Mouse (Mus musculus): ENCODE measurements at regions not wholly inside any gene's neighbourhood (a gene's known extent, or its start where the extent isn't known, plus 50 kb on each side); places are given as distances from the start of the nearest gene placed in this dataset.

DNA sequence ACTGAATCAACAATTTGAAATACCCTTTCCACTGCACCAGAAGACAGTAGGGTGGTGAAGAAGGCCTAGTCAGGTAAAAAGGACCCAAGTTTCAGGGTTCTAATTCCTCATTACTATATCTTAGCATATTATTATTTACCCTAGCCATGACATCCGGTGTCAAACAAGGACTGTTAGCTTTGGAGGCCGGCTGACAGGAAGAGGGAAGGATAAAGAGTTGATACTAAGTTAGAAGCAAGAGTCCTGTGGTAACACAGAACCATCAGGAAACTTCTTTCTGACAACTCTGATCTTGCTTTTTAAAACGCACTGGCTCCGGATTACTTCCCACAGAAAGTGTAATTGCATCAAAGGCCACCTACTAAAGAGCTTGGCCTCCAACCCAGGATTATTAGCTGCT lies 230.6 kb upstream of the Adgrl2 start:
- DNase-seq (ENCODE audit: low read depth): no peak

- DNase-seq (ENCODE audit: low read depth): no peak
Measured at GRCm38 (mm10) chr3:149220304-149220951, 230.1 kb upstream of the Adgrl2 start.

DNA sequence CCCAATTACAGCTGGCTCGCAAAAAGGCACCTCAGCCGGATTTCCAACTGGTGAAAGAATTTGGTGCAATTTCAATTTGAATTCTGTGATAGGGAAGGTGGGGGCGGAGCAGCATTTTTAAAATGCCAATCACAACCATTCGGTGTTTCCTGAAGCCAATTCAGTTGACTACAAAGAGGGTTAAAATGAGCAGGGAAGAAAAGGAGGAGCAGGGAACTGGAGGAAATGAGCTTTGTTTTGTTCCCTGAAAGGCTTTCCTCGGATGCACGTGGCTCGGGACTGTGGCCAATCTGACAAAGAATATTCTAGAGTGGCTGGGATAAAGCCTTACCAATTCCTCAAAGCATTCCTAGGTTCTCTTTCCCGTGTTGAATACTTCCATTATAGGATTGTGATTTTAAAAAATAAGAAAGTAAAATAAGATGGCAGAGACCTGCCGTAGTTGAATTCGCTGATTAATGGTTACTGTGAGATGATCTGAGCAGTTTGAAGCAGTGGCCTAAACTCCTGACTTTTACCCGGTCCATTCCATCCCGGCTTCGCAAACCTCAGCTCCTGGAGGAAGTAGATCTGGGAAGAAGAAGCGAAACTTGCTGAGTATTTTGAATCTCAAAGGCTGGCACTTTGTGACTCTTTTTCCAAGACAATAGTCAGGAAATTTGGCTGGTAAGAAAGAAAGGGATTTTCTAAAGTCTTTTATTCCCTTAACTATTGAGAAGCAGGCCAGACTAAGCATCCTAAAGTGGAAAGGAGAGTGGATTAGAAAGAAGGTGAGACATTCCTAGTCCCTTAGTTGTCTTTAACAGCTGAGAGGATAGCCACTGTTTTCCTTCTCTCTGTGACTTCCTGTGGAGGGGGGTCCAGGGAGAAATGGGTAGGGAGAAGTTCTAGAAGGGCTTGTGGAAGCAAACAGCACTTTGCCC lies 229.3 kb upstream of the Adgrl2 start:
- no peak for DNase-seq (ENCODE audit: low read depth)

- DNase-seq (ENCODE audit: low read depth): no peak
Measured at GRCm38 (mm10) chr3:149217916-149218803, 227.8 kb upstream of the Adgrl2 start.

DNA sequence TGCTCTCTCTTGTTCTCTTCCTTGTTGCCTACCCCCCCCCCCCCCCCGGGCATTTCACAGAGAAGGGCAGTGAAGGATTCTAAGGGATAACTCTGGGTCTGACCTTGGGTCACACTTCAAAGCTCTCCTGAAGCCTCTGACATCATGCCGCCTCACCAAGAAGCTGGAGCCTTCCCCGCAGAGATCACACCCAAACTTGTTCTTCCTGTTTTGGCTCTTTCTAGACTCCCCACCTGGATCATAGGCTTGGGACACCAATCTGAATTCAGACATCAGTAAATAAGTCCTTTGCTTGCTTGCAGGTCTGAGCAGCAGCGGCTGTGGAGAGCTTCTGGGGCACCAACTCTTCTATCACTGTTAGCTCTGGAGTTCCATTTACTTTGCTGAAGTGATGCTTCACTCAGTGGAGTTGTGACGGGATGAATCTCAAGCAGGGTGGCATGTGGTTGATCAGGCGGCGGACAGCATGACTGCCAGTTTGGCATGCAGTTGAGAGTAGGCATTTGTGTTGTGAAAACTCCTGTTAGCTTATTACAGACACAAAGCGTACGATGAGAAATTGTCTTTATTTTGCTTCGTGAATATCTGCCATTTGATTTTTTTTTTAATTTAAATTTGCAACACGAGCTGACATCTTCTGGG lies 226.5 kb upstream of the Adgrl2 start:
- DNase-seq (ENCODE audit: low read depth): no peak

DNA sequence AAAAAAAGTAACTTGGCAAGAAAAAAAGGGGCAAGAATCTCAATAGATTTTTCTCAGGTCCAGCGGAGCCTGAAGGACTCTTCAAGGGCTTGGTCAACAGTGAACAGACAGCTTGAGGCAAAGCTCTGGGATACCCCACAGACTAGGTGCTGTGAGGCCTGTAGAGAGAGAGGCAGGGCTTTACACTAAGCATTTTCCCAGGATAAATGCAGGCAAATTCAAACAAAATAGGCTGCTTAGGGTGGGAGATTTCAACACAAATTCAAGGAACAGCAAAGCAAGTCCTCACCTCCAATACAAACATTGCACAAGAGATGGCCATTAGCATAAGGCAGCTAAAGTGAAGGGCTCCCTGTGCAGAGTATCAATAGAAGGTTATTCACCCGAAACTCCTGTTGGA lies 225.3 kb upstream of the Adgrl2 start:
- DNase-seq (ENCODE audit: low read depth): no peak

DNA sequence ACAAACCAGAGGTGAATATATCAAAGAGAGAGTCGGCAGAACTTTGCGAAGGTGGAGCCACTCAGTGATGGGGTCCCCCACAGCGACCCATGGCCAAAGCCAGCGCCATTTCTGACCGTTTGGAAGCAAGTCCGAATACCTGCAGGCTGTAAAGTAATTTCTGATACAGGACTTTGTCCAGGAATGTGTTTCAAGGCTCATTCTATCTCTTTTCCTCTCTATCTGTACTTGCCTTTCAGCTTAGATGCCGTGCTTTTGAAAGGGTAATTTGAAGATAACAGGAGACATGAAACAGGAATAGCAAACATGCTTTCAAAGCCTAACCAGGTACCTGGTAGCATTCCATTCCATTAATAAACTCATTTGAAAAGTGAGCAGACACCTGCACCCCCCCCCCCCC lies 221.6 kb upstream of the Adgrl2 start:
- no peak for DNase-seq (ENCODE audit: low read depth)

GRCm38 (mm10) chr3:149209260-149209659 lies 218.9 kb upstream of the Adgrl2 start:
- no peak for DNase-seq (ENCODE audit: low read depth)

GRCm38 (mm10) chr3:149203451-149203850 lies 213.1 kb upstream of the Adgrl2 start:
- DNase-seq (ENCODE audit: low read depth): no peak

DNA sequence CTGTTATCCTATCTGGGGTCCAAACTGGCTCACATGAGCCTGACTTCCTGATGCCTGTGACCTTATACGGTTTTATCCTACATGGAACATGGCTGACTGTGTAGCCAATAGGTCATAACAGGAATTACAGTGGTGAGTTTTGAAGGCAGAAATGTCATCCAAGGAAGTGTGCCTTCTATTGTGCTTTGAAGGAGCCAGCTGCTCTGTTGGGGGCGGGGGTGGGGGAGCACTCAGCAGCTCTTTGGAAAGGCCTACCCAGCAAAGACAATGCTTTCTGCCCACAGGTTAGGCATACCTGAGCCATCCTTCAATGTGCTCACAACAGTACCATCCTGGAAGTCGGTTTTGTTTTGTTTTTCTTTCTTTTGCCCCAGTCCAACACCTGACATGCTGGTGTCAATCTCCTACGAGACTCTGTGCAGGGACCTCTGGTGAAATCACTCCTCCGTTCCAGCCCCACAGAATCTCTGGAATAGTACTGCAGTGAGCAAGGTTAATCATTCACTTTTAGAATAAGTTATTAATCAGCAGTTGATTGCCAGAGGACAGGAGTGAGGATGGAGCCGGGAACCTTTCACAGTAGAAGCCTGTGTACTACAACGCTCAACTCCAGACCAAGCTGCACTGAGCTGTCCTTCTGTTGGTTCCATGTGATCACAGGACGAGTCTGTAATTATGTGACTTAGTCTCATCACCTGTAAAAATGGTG lies 206.3 kb upstream of the Adgrl2 start:
- no peak for DNase-seq (ENCODE audit: low read depth)

DNA sequence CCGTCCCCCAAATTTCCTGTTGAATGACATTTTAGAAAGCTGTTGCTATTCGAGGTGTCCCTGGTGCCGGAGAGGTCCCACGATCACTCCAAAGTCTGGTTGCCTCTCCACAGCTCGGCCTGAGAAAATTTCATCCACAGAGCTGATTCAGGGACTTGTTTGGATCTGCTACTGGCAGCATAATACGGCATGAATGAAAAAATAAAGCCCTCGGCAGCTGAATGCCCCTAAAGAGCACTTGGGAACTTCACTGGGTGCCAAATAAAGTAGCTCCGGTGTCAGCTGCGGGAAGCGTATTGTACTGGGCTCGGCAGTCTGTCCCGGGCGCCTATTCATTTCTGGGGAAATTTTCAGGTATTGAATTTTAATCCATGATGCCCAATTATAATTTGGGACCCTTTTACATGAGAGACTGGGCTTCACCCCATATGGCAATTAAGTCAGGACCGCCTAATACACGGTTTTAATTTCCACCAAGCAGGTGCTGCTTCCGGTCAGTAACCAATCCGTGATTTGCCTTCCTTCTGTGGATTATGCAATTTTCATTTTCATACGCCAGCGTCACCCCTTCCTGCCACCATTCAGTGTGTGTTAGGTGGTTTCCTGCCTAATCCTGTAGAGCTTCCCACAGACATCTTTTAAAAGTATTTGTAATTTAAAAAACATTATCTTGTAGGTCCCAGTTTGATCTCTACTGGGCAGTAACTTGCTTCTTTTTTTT lies 200.7 kb upstream of the Adgrl2 start:
- DNase-seq (ENCODE audit: low read depth): no peak

GRCm38 (mm10) chr3:149184136-149184551 lies 193.8 kb upstream of the Adgrl2 start:
- DNase-seq (ENCODE audit: low read depth): no peak

DNA sequence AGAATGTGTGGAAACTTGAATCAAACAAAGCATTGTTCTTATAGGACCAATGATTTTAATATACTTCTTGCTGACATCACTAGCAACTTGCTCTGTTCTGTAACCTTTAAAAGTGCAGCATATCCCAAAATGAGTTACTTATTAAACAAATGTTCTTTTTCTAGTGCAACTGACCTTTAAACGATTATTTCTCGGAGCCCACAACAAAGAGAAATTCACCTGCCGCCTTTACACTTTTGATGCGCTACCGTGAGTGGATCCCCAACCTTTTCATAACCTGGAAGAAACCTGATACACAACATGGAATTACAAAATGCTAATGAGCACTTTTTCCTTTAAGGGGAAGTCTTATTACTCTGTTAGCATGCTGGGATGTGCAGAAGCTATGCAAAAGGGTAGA lies 191.7 kb upstream of the Adgrl2 start:
- no peak for DNase-seq (ENCODE audit: low read depth)

GRCm38 (mm10) chr3:149180129-149180528 lies 189.8 kb upstream of the Adgrl2 start:
- no peak for DNase-seq (ENCODE audit: low read depth)

DNA sequence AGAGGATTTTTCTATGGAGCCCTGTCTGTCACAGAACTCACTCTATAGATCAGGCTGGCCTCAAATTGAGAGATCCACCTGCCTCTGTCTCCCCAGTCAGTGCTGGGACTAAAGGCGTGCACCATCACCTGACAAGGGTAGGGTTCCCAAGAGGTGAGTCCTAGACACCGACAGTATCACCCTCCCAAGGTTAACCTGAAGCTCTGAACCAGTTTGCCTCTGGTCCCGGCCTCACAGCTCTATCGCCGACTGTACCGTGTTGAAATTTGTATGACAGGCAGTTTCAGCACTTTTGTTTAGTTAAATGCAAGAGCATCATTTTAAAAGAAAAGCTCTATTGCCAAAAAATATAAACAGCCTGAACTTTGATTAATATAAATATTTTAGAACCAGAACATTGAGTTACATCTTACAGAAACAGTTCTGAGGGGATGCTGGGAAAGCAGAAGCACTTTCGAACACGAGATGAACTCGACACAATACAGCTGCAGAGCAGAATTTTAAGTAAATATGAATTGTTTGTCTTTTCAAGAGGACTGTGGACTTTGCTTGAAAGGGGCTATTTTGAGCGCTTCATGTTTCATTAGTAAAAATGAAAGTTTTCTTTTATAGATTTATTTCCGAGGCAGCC lies 189.2 kb upstream of the Adgrl2 start:
- no peak for DNase-seq (ENCODE audit: low read depth)

DNA sequence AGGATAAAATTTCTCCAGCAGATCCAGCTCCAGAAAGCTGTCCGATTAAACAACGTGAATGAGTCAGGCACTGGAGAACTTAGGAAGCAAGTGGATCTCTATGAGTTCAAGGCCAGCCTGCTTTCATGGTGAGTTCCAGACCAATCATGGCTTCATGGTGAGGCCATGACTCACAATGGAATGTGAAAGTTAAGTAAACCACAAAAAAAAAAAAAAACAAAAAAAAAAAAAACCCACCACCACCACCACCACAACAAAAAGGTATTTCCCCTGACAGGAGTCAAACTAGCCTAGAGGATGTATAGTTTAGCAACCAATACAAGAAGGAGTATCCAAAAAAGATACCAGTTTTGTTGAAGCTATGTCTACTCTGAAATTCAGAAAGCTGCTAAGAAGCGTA lies 188.5 kb upstream of the Adgrl2 start:
- DNase-seq (ENCODE audit: low read depth): no peak

GRCm38 (mm10) chr3:149174689-149175390 lies 184.5 kb upstream of the Adgrl2 start:
- no peak for DNase-seq (ENCODE audit: low read depth)

GRCm38 (mm10) chr3:149173537-149173936 lies 183.2 kb upstream of the Adgrl2 start:
- no peak for DNase-seq (ENCODE audit: low read depth)

GRCm38 (mm10) chr3:149171766-149172165 lies 181.4 kb upstream of the Adgrl2 start:
- DNase-seq (ENCODE audit: low read depth): no peak

Data from fibroblast of lung, adult 2 months (primary cell).